9 mouse cellular contexts compared by ENCODE assay signal in the genomic region with DNA sequence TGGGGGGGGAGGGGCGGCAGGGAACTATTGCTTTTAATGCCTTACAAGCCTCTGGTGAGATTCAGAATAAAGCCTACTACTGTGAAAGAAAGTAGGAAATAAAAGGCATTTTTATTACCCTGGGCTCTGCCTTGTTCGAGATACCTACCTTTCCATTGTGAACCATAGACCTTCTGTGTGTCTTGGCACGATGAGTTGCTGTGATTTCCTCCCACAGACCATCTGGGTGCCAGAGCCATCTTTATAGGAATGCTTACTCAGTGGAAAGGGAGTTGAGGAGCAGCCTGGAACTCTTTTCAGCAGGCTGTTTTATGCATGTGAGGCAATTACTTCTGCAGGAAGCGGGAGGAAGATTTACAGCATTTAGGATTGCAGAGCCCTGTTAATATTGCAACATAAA.
A peak's percentile ranks its signal among the peaks of the same experiment; 100 is the strongest.
DNase-seq lines count a peak whose midpoint lies in the region; ATAC-seq and TF ChIP-seq lines count a peak whose summit lies in the region.
"Had no signal": no experiment of that assay in that cellular context is flagged by ENCODE, and none has a peak within 500 bp of the region (broad histone marks: within the 10 kb centered on the region; RNA-seq: fewer than 3 reads in every experiment).

No protein-coding gene starts in this region.

- DNase-seq in kidney, postnatal 14 days = peak; percentile 16
- no peak for DNase-seq in kidney, adult 9 months
- DNase-seq in frontal cortex, postnatal 14 days (ENCODE audit: low spot score in 2 of 2) = peak; percentile 34 to 49
- DNase-seq in layer of hippocampus, postnatal 36 days = peak; percentile 71 to 79
- DNase-seq in right cerebral cortex, adult 2 months (ENCODE audit: low spot score in 2 of 2) = peak; percentile 85
- DNase-seq in gastrocnemius, adult 2 months = no peak

- 68% methylated on average over 4 of the region's 4 CpGs for WGBS in heart, embryonic 12.5 days

- no peak overlapping the region for H3K9ac ChIP-seq in heart, embryonic 12.5 days

- H3K4me2 ChIP-seq in heart, embryonic 12.5 days = no peak overlapping the region

- no peak for TF ChIP-seq CTCF in gastrocnemius, adult 2 months (IDR thresholded peaks at IDR 0.05)

- ATAC-seq in heart, embryonic 12.5 days (ENCODE audit: insufficient number of reproducible peaks, low FRiP score) = no peak
- no peak for ATAC-seq in granulocyte monocyte progenitor cell, adult 5-6 weeks (replicated peaks; ENCODE audit: poor library complexity, severe bottlenecking)

- H3K27ac ChIP-seq in gastrocnemius, adult 2 months = no peak overlapping the region
- no peak overlapping the region for H3K27ac ChIP-seq in heart, embryonic 12.5 days (ENCODE audit: poor library complexity, severe bottlenecking)
- H3K27ac ChIP-seq: macrophage had no signal

- intact Hi-C loops in gastrocnemius, adult 2 months (cut with DNase I) = no loop called here

- no peaks in the 10 kb centered on the region for H3K36me3 ChIP-seq in heart, embryonic 12.5 days

- no peaks in the 10 kb centered on the region for H3K9me3 ChIP-seq in heart, embryonic 12.5 days (replicated peaks)

- no peaks in the 10 kb centered on the region for H3K27me3 ChIP-seq in heart, embryonic 12.5 days (replicated peaks)

- H3K4me3 ChIP-seq in gastrocnemius, adult 2 months = no peak overlapping the region
- no peak overlapping the region for H3K4me3 ChIP-seq in heart, embryonic 12.5 days

- no peaks in the 10 kb centered on the region for H3K4me1 ChIP-seq in heart, embryonic 12.5 days (replicated peaks)

Comparison
In these comparisons a context has a peak if more than half of its experiments do, and no peak if none do; other contexts are left out.
1. DNase-seq: peak in kidney, postnatal 14 days (single experiment), frontal cortex, postnatal 14 days (2 of 2), layer of hippocampus, postnatal 36 days (2 of 2) and right cerebral cortex, adult 2 months (2 of 2); none in kidney, adult 9 months (single experiment) and gastrocnemius, adult 2 months (single experiment).